Mouse (Mus musculus) 3134 (cell line): ENCODE results near the gene Pla1a.
A peak's percentile ranks its signal among the peaks of the same experiment; 100 is the strongest.

ENCODE experiments used
- DNase-seq: peaks from one replicate; pipeline ENCODE4 v3.0.0-alpha.2; 2011; ENCODE audit warnings: low spot score; ENCODE audit not compliant: insufficient read length; ENCODE audit errors: extremely low read depth

The Pla1a gene

DNA sequence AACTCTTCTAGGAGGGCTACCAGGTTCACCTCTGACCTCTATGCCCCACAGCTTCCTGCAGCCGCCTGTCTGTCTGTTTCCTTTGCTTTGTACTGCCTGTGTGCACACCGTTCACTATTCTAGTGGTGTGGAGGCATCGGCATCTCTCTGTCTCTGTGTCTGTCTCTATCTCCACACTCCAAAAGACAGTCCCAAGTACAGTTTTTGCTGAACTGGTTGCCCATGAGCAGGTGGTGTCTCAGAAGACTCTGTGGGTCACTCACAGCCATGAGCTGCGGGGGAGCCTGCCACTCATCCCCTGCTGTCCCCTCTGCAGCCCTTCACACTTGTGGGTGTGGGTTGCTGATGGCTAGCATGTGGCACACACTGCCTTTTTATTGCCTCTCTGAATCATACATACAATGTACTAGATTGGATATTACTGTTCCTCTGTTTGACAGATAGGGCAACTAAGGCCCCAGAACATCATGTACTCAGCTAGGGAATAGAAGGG lies 62.9 kb downstream of the Pla1a start:
- no peak for DNase-seq

DNA sequence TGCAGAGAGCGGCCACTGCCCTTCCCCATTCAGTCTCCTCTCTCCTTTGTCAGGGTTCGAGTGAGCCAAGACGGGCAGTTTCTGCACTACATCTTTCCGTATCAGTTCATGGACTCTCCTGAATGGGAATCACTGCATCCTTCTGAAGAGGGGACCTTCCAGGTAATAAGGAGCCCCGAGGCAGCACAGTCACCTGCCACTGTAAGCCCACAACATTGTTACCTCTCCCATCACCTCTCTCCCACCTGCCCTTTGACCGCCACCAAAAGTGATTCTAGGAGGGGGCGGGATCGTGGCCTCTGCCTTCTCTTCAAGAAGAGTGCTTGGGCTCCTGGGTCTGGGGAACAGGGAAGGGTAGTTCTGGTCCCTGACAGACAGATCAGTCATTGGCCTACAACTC lies 63.5 kb downstream of the Pla1a start:
- no peak for DNase-seq

DNA sequence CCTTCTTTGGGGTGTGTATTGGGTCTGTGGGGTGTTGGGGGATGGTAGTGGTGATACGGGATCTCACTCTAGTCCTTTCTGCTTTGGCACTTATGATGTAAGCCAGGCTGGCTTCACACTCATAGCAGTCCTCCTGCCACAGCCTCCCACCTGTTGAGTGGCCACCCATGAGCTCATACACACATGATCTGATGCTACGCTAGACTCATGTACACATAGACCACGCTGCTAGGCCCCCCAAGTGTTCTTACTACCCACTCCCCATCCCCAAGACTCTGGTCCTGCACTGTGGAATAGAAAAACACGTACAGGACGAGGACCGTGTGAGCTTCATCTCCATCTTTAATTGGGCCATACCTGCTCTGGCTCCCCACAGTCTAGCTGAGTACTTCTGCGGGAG lies 63.9 kb downstream of the Pla1a start:
- DNase-seq = no peak

DNA sequence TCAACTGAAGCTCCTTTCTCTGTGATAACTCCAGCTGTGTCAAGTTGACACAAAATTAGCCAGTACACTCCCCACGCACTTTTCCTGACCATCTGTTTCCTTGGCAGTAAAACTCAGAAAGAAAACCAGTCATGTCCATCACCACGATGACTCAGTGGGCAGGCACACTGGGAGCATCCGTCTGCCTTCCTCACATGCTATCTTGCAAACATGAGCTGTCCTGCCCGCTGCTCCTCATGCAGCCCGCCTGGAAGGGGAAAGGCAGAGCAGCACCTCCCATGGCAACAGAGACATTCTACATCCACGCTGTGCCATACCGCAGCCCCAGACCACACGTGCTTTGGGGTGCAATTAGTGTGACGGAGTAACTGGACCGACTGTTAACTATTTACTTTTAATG lies 64.6 kb downstream of the Pla1a start:
- peak; percentile 65 for DNase-seq

DNA sequence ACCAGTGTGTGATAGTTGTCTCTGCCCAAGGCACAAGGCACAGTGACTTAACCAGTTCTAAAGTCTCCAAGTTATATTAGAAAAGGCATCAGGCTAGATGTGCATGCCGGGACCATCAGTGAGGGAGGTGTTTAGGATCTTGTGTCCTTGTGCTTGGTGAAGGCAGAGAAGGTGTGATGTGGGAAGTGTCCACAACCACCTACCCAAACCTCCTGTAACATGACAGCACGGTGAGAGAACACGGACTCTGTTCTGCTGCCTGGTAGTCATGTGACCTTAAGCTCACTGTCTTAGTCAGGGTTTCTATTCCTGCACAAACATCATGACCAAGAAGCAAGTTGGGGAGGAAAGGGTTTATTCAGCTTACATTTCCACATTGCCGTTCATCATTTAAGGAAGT lies 66.7 kb downstream of the Pla1a start:
- no peak for DNase-seq

DNA sequence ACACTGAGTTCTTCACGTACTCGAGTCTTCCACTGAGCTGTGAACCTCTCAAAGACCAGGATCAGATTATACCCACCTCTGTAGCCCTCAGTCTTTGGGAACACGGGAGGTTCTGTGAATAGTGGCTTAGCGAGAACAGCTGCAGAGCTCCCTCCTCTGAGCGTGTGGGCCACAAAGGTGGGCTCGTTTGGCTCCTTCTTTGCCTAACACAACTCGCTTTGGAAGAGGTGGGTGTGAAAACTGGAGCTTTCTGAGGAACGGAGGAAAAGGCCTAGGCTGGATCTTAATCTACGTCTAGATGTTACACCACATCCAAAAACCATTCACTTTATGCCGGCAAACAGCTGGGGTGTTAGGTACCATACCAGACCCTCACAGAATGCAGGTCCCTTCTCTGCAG lies 67.6 kb downstream of the Pla1a start:
- DNase-seq = no peak

DNA sequence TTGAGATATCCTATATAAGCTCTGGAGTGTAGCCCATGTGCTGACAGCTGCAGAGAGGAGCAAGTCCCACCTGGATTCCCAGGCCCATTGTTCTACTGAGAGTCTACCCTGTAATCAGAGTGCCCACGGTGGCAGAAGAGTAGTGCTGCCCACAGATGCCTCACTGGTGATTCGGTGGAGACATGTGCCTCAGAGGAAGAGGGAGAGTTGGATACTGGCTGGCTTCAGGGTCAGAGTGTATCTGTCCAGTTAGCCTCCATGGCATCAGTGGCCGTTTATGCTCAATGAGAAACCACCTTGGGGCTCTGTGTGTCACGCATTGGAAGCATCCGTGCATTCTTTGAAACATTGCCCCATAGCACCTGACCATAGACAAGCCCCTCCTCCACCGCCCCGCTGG lies 69.3 kb downstream of the Pla1a start:
- no peak for DNase-seq

DNA sequence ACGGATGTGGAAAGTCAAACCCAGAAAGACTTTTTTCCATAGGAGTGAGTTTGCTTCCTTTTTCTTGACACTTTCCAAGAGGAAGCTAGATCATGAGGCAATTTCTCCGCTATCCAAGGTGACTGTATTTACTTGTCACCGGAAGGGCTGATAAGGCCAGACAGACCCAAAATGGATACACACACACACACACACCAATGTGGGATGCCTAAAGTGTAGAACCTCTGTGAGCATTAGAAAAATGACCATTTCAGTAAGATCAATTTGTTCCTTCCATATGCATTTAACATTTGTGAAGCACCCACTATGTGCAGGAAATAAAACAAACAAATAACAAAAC lies 69.7 kb downstream of the Pla1a start:
- no peak for DNase-seq

DNA sequence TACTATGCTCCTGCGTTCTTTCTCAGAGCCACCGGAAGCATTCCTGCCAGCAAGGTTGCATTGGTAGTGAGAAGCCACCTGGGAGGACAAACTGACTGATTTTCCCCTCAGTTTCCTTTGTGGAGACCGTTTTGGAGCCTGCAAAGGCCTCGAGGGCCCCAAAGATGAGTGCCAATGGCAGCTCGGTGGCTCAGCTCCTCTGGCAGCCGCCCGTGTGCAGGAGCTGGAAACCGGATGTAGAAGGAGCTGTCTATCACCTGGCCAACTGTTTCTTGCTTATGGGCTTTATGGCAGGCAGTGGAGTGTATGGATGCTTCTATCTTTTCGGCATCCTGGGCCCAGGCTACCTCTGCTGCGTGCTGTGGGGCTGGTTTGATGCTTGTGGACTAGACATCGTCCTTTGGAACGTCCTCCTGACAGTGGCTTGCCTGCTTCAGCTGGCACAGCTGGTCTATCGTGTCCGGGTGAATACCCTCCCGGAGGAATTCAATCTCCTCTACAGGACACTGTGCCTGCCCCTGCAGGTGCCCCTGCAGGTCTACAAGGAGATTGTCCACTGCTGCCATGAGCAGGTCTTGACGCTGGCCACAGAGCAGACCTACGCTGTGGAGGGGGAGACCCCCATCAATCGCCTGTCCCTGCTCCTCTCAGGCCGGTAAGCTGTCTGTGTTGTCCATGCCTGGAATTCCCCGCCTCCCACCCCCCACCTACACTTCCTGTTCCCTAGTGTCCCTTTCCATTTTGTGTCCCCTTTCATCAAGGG lies 70.3 kb downstream of the Pla1a start:
- DNase-seq = no peak

DNA sequence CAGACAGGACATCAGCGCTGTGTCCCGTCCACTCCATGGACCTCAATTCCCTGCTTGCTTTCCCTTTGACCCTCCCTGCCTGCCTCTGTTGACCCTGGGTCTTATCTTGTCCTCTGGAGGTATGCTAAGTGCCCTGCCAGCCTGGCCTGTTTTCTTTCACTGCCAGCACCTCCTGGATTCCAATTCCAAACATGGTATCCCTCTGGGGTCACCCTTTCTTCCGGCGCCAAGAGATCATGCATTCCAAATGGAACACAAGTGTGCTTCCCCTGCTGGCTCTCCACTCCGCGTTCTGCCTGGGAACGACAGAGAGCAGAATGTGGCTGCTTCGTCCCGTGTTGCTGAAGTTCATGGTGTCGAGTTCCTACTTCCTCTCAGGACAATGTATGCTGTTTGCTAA lies 71.0 kb downstream of the Pla1a start, which contains the start of gene Popdc2:
Popdc2 (plus strand) TSS at position 277 of the 400 bp plus-strand sequence.
- DNase-seq = no peak

DNA sequence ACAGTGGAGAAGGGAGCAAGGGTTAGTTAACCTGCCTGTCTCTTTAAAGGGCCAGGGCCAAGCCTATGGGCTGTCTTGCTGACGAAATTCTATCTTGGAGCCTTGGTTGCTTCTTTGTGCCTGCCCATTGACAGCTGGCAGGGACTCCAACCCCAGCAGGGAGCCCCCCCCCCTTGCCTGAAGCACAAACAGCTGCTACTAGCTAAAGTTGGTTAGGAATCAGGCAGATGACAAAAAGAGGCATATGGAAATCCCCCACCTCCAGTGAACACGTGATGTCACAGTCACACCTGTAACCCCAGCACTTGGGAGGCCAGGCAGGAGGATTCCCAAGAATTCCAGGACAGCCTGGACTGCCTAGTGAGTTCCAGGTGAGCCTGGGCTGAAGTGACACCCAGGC lies 72.6 kb downstream of the Pla1a start:
- DNase-seq = no peak

DNA sequence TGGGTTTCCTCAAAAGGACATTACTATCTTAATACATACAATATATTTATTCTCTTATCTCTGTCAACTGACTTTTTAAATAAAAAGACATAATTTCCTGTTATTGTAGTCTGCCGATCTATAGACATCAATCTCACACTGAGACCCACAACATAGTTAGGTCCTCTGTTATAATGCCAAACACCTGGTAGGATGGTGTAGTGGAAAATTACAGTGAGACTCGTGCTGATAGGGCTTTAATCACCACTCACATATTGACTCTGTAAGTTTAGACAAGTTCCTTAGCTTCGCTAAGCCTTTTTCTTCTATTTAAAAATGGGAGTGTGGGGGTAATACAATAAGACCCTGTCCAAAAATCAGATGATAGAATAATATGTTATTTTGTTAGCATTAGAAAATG lies 73.1 kb downstream of the Pla1a start:
- no peak for DNase-seq

DNA sequence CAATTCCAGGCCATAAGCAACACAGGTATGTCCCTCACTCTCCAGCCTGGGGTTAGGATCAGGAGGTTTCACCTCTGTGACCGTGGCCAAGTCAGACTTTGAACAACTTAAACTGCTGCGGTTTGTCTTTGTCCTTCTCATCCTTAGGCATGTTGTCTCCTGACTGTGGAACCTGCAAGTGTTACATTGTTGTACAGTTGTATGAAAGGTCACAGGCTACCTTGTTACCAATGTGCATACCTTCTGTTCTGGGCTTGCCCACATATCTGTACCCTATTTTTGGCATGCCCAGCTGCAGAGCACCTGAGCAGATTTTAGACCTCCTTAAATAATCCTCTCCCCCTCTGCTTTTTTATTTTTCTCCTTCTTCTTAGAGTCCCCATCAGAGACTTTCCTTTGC lies 73.7 kb downstream of the Pla1a start:
- DNase-seq = no peak

DNA sequence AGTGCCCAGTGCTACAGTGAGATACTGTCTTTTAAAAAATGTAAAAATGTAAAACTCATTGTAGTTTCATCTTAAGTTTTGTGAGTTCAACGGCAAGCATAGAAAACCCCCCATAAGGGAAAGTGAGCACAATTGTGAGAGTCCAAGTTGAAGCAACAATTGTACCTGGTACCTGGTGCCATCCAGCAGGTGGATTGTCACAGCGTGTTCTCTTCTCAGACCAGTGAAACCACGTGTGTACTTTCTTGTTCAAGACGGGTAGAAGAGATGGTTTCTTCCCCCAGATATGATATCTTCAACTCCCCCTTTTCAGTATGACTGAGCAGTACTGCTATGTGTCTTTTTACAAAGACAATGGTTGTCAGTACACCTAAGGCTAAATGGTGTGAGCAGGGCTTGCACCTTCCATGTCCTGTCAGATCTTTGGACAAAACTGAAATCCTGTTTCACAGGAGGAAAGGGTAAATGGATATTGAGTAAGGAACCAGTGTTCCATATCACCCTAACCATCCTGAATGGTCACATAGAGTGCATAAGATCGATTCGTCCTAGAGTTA lies 74.6 kb downstream of the Pla1a start:
- DNase-seq = no peak

DNA sequence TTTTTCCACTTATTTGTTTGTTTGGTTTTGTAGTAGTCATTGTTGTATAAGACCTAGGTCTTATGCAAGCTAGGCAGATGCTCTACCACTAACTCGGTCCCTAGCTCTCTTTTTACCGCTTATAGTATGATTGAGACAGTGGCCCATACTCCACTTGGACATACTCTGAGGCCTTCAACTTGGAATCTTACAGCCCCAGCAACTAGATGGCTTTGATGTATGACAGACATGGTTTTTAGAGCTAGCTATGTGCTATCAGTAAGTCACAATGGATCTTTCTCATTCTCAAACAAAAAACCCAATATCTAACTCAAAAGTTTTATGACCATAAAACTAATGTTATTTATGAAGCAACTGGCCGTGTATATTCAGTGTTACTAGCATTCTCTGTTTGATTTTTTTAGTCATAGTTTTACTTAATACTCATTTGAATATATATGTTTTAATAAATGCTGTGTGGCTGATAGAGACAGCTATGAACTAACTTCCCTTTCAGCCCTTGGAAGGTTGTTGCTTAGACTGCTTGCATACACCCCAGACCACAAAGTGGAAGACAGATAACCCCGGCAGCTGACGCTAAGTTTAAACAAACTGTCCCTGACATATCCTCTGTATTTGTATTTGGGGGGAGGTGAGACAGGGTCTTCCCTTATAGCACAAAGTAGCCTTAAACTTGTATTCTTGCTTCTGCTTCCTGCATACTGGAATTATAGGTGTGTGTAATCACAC lies 78.6 kb downstream of the Pla1a start:
- DNase-seq = no peak

DNA sequence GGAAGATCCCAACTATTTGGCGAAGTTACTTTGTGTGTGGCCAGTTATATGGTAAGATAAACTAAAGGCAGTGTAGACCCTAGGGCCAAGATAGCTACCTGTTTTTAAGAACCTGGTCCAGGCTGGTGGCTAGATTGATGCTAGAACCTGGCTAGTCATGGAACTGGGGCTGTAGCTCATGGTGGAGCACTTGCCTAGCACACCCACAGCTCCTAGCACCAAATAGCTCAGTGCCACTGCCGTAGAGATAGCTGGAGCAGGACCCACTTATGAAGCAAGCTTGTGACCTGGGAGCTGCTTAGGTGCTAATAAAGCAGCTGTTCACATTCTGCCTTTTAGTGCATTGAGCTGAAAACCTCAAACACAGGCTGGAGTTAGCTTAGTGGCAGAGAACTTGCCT lies 79.3 kb downstream of the Pla1a start:
- no peak for DNase-seq

DNA sequence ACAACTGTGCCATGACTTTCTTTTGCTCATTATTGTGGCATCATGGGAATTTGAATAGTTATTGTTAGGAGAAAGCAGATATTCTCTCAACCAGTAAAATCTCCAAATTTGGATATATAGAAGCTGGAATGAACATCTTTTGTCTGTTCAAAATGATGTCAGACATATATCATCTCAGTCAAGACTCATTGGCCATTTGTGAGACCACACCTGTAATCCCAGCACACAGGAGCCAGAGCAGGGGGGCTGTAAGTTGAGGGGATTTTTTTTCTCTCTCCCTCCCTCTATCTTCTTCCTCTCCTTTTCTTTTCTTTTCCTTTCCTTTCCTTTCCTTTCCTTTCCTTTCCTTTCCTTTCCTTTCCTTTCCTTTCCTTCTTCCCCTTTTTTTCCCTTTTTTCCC lies 80.1 kb downstream of the Pla1a start:
- DNase-seq = no peak

DNA sequence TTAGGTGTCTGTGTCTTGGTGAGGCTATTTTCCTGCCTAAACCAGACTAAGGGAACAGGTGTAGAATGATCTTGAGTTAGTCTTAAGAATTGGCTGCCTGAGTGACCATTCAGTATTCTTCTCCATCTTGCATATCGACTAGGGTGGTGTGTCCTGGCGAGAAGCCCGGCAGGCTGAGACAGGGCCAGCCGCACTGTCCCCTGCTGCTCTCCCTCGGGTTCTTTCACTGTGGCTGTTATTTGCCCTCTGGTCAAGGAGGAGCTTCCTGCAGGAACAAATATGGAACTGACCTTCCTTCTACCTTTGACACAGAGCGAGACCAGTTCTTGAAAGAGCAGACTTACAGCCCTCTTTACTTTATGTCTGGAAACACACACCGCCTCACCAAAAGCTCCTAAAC lies 80.9 kb downstream of the Pla1a start:
- no peak for DNase-seq

DNA sequence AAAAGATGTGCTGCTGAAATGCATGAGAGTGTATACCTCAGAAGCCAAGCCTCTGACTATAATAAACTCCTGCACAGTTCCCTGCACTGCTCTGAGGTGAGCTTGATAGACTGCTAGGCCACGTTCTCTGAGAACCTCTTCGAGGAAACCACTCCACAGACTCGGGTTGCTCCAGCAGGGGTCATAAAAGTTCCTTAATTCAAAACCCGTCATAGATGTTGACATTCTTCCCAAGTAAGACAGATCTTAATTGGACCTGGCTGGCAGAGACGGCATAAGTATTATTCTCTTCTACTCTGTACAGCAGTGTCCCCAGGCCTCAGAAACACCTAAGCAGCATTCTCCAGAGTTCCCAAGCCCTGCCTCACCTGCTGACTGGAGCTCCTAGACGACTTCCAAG lies 82.0 kb downstream of the Pla1a start:
- no peak for DNase-seq

DNA sequence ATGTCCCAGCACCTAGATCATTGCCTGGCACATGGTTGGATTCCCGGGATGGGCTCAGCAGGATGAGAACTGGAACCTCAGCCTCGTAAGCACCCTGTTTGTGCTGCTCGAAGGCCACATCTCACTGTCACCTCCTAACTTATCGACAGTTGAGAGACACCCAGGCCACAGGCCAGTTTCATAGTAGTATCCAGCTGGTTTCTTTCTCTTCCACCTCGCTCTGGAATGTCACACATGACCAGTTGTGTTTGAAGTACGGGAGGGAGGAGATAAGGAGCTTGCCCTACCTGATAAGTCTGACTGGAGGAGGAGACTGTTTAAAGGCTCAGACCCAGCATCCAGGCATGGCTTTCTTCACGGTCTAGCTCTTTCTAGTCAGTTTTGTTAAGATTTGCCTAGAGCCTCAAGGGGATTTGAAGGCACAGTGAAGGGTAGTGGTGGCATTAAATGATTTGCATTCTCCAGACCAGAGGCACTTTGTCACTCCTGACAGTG lies 82.5 kb downstream of the Pla1a start:
- DNase-seq = no peak

DNA sequence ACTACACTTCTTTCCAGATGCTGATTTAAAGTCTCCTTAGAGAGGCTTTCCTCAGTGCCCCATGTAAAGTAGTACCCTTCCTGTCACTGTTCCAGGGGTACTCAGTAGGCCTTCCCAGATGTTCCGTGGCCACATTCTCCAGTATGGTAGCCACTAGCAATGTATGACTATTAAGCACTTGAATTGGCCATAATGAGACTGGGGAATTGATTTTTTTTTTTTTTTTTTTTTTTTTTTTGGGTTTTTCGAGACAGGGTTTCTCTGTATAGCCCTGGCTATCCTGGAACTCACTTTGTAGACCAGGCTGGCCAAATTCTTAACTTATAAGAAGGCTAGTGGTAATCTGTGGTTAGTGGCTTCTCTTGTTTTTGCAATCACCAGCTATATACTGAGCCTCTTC lies 83.1 kb downstream of the Pla1a start:
- no peak for DNase-seq

DNA sequence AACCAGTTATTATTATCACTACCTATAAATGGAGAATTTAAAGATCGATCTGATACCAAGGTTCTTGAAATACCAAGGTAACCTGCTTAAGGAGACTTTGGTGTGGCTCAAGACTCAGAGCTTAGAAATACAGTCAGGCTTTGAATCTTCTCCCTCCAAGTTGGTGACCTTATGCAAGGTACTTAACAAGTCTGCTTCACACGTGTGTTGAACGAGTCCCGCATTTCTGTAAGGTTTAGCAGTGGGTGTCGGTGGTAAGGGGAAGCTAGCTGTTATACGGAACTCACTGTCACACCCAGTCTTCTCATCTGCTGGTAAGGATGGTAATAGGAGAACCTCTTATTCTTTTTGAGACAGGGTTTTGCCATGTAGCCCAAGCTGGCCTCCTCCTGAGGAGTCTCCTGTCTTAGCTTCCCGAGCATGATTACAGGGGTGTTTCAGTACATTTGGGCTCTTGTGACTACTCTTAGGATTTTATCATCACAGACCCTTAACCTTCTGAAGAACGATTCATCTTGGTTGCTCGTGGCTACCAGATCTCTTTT lies 84.7 kb downstream of the Pla1a start:
- DNase-seq = no peak
